Mouse (Mus musculus): ENCODE measurements around the gene Dnaic1. TPM values are rescaled to one million over a fixed set of nuclear protein-coding genes. Genes with fewer than 3 reads are reported as not detected.
A peak's percentile ranks its signal among the peaks of the same experiment; 100 is the strongest.

Gene Dnaic1
- polyA plus RNA-seq (2014; fragmentation: Nextera tagmentation; extraction: Ambion mirVana): 4.8 TPM in 2 replicates

- WGBS: under 1% methylated on average over 41 of the region's 41 CpGs
- peak within 1 kb of the TSS; percentile 86 for H3K4me2 ChIP-seq (replicated peaks; ENCODE audit: low read depth, low read length)
- peak; percentile 98 for ATAC-seq (ENCODE audit: insufficient number of reproducible peaks, insufficient read depth, low FRiP score, low read depth)
Measured at GRCm38 (mm10) chr4:41569411-41569885, at the start of gene Dnaic1, which contains the start of gene Fam219a. Gene Dnaic1 (plus strand): TSS chr4:41569775. Gene Fam219a (minus strand): TSS chr4:41569538.

GRCm38 (mm10) chr4:41520641-41521040 is 48.9 kb upstream of the Dnaic1 start:
- H3K27me3 ChIP-seq (ENCODE audit: control insufficient read depth, insufficient read depth, low read length): no peaks in the 10 kb centered on the region
- WGBS: 28% methylated on average over 14 of the region's 14 CpGs

More at GRCm38 (mm10) chr4:41569411-41569885, at the start of gene Dnaic1, which contains the start of gene Fam219a:
- peak within 1 kb of the TSS; percentile 59; the same call in 1 of the 2 replicates for H3K27ac ChIP-seq (ENCODE audit: low read length)
- H3K36me3 ChIP-seq (ENCODE audit: control insufficient read depth, insufficient read depth, low read length): no peaks in the 10 kb centered on the region
- H3K4me1 ChIP-seq (ENCODE audit: control insufficient read depth, insufficient read depth, low read length): peaks cover 4% of the 10 kb centered on the region; the same call in 1 of the 2 replicates
- H3K4me3 ChIP-seq (ENCODE audit: low read depth, low read length): peak within 1 kb of the TSS; percentile 69
- no peaks in the 10 kb centered on the region for H3K9me3 ChIP-seq (ENCODE audit: control insufficient read depth, low read depth, low read length)
- H3K9ac ChIP-seq (replicated peaks; ENCODE audit: low read depth, low read length): peak within 1 kb of the TSS; percentile 33
- H3K27me3 ChIP-seq (ENCODE audit: control insufficient read depth, insufficient read depth, low read length): no peaks in the 10 kb centered on the region

DNA sequence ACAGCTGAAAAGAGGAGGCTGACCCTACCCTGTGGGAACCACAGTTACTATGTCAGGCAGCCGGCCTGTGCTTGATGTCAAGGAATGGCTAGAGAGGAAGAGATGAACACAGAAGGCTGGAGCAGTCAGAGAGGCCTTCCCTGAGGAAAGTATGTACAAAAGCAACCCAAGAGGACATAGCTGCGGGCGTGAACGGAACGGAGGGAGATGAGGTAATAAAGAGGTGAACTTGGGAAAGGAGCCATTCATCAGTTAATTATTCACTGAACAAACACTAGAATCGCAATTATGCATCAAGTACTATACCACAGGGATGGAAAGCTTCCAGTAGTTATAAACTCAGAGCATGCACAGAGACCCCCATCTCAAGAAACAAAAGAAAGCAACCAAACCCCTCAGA is 47.4 kb upstream of the Dnaic1 start:
- H3K27me3 ChIP-seq (ENCODE audit: control insufficient read depth, insufficient read depth, low read length): no peaks in the 10 kb centered on the region
- 81% methylated on average over 6 of the region's 6 CpGs for WGBS
- no peak overlapping the region for H3K27ac ChIP-seq (ENCODE audit: low read length)
- H3K36me3 ChIP-seq (ENCODE audit: control insufficient read depth, insufficient read depth, low read length): no peaks in the 10 kb centered on the region
- H3K4me1 ChIP-seq (ENCODE audit: control insufficient read depth, insufficient read depth, low read length): no peaks in the 10 kb centered on the region
- no peak for ATAC-seq (ENCODE audit: insufficient number of reproducible peaks, insufficient read depth, low FRiP score, low read depth)
- H3K9me3 ChIP-seq (ENCODE audit: control insufficient read depth, low read depth, low read length): no peaks in the 10 kb centered on the region
- H3K4me2 ChIP-seq (replicated peaks; ENCODE audit: low read depth, low read length): no peak overlapping the region
- H3K4me3 ChIP-seq (ENCODE audit: low read depth, low read length): no peak overlapping the region
- H3K9ac ChIP-seq (replicated peaks; ENCODE audit: low read depth, low read length): no peak overlapping the region

More at GRCm38 (mm10) chr4:41520641-41521040, 48.9 kb upstream of the Dnaic1 start:
- no peak overlapping the region for H3K4me2 ChIP-seq (replicated peaks; ENCODE audit: low read depth, low read length)
- no peak overlapping the region for H3K4me3 ChIP-seq (ENCODE audit: low read depth, low read length)
- H3K9me3 ChIP-seq (ENCODE audit: control insufficient read depth, low read depth, low read length): no peaks in the 10 kb centered on the region
- H3K4me1 ChIP-seq (ENCODE audit: control insufficient read depth, insufficient read depth, low read length): no peaks in the 10 kb centered on the region
- H3K27ac ChIP-seq (ENCODE audit: low read length): no peak overlapping the region
- no peaks in the 10 kb centered on the region for H3K36me3 ChIP-seq (ENCODE audit: control insufficient read depth, insufficient read depth, low read length)
- no peak for ATAC-seq (ENCODE audit: insufficient number of reproducible peaks, insufficient read depth, low FRiP score, low read depth)
- no peak overlapping the region for H3K9ac ChIP-seq (replicated peaks; ENCODE audit: low read depth, low read length)

DNA sequence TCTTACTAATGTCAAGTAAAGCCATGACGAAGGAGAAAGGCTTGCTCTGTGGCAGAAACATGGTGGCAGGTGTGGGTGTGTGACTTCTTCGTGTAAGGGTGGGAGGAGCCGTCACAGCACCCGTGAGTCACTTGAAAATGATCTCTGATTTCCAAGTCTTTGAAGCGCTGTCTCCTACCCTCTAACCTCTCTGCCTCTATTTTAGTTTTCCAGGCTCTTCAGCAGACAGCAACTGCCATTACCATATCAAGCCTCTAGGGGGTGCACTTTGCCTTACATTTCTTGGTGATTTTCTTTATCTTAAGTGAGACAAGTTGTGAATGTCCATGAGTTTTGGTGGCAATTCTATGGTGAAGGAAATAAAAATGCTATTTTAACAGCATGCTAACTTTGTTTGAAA is 46.8 kb upstream of the Dnaic1 start:
- Histone ChIP-seq H3K27ac (ENCODE audit: low read length) (no peak overlapping the region), H3K9me3 (ENCODE audit: control insufficient read depth, low read depth, low read length) (no peaks in the 10 kb centered on the region), H3K36me3 (ENCODE audit: control insufficient read depth, insufficient read depth, low read length) (no peaks in the 10 kb centered on the region), H3K4me3 (ENCODE audit: low read depth, low read length) (no peak overlapping the region), H3K9ac (replicated peaks; ENCODE audit: low read depth, low read length) (no peak overlapping the region), H3K27me3 (ENCODE audit: control insufficient read depth, insufficient read depth, low read length) (no peaks in the 10 kb centered on the region), H3K4me2 (replicated peaks; ENCODE audit: low read depth, low read length) (no peak overlapping the region), H3K4me1 (ENCODE audit: control insufficient read depth, insufficient read depth, low read length) (no peaks in the 10 kb centered on the region)
- ATAC-seq (ENCODE audit: insufficient number of reproducible peaks, insufficient read depth, low FRiP score, low read depth): no peak
- WGBS: 44% methylated on average over 5 of the region's 5 CpGs

- no peak overlapping the region for H3K9ac ChIP-seq (replicated peaks; ENCODE audit: low read depth, low read length)
- H3K36me3 ChIP-seq (ENCODE audit: control insufficient read depth, insufficient read depth, low read length): no peaks in the 10 kb centered on the region
- WGBS: 82% methylated on average over 7 of the region's 7 CpGs
Measured at GRCm38 (mm10) chr4:41523839-41524238, 45.7 kb upstream of the Dnaic1 start.

GRCm38 (mm10) chr4:41524829-41525228 is 44.7 kb upstream of the Dnaic1 start:
- no peaks in the 10 kb centered on the region for H3K36me3 ChIP-seq (ENCODE audit: control insufficient read depth, insufficient read depth, low read length)
- H3K4me3 ChIP-seq (ENCODE audit: low read depth, low read length): no peak overlapping the region
- no peak for ATAC-seq (ENCODE audit: insufficient number of reproducible peaks, insufficient read depth, low FRiP score, low read depth)
- no peak overlapping the region for H3K4me2 ChIP-seq (replicated peaks; ENCODE audit: low read depth, low read length)
- no peak overlapping the region for H3K9ac ChIP-seq (replicated peaks; ENCODE audit: low read depth, low read length)
- no peaks in the 10 kb centered on the region for H3K9me3 ChIP-seq (ENCODE audit: control insufficient read depth, low read depth, low read length)
- no peaks in the 10 kb centered on the region for H3K4me1 ChIP-seq (ENCODE audit: control insufficient read depth, insufficient read depth, low read length)
- no peak overlapping the region for H3K27ac ChIP-seq (ENCODE audit: low read length)
- no peaks in the 10 kb centered on the region for H3K27me3 ChIP-seq (ENCODE audit: control insufficient read depth, insufficient read depth, low read length)
- WGBS: 68% methylated on average over 9 of the region's 9 CpGs

More at GRCm38 (mm10) chr4:41523839-41524238, 45.7 kb upstream of the Dnaic1 start:
- Histone ChIP-seq H3K9me3 (ENCODE audit: control insufficient read depth, low read depth, low read length) (no peaks in the 10 kb centered on the region), H3K4me3 (ENCODE audit: low read depth, low read length) (no peak overlapping the region), H3K27me3 (ENCODE audit: control insufficient read depth, insufficient read depth, low read length) (no peaks in the 10 kb centered on the region), H3K4me1 (ENCODE audit: control insufficient read depth, insufficient read depth, low read length) (no peaks in the 10 kb centered on the region), H3K27ac (ENCODE audit: low read length) (no peak overlapping the region), H3K4me2 (replicated peaks; ENCODE audit: low read depth, low read length) (no peak overlapping the region)
- ATAC-seq (ENCODE audit: insufficient number of reproducible peaks, insufficient read depth, low FRiP score, low read depth): no peak

DNA sequence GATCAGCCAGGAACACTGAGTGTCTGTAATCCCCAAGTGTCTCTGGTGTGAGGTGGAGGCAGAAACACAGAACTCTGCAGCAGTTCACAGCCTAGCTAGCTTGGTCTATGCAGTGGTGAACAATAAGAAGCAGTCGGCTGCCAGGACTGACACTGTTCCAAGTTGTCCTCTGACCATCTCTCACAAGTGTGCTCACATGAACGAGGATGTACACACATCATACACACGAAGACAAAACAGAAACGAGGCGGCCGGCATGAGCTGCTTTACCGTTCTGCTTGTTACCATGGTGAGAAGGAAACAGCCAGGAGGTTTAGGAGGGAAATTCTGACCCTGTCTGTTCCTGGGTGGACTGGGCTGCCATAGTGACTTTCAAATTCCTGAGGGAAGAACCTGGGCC is 43.0 kb upstream of the Dnaic1 start:
- H3K27ac ChIP-seq (ENCODE audit: low read length): no peak overlapping the region
- no peak overlapping the region for H3K4me3 ChIP-seq (ENCODE audit: low read depth, low read length)
- 73% methylated on average over 7 of the region's 7 CpGs for WGBS
- no peak overlapping the region for H3K4me2 ChIP-seq (replicated peaks; ENCODE audit: low read depth, low read length)
- no peaks in the 10 kb centered on the region for H3K36me3 ChIP-seq (ENCODE audit: control insufficient read depth, insufficient read depth, low read length)
- H3K4me1 ChIP-seq (ENCODE audit: control insufficient read depth, insufficient read depth, low read length): no peaks in the 10 kb centered on the region
- H3K27me3 ChIP-seq (ENCODE audit: control insufficient read depth, insufficient read depth, low read length): no peaks in the 10 kb centered on the region
- no peak for ATAC-seq (ENCODE audit: insufficient number of reproducible peaks, insufficient read depth, low FRiP score, low read depth)
- H3K9me3 ChIP-seq (ENCODE audit: control insufficient read depth, low read depth, low read length): no peaks in the 10 kb centered on the region
- no peak overlapping the region for H3K9ac ChIP-seq (replicated peaks; ENCODE audit: low read depth, low read length)

DNA sequence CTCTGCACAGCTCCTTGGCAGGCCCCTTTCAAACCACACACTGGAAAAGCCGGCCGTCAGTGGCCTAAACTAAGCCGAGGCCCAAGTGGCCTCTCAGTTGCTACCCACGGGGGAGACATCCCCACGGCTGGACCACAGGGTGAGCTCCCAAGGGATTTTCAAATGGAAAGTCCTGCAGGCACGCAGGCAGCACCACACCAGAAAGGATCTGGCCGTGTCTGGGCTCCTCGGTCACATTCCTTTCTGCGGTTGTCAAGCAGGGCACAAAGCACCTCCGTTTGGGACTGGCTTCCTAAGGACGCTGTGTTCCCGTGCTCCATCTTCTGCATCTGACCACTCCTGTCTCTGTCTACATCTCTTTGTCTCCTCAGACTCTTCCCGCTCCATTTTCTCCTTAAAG is 42.5 kb upstream of the Dnaic1 start:
- Histone ChIP-seq H3K9ac (replicated peaks; ENCODE audit: low read depth, low read length) (no peak overlapping the region), H3K4me1 (ENCODE audit: control insufficient read depth, insufficient read depth, low read length) (no peaks in the 10 kb centered on the region), H3K4me2 (replicated peaks; ENCODE audit: low read depth, low read length) (no peak overlapping the region), H3K27me3 (ENCODE audit: control insufficient read depth, insufficient read depth, low read length) (no peaks in the 10 kb centered on the region), H3K36me3 (ENCODE audit: control insufficient read depth, insufficient read depth, low read length) (no peaks in the 10 kb centered on the region), H3K4me3 (ENCODE audit: low read depth, low read length) (no peak overlapping the region), H3K9me3 (ENCODE audit: control insufficient read depth, low read depth, low read length) (no peaks in the 10 kb centered on the region), H3K27ac (ENCODE audit: low read length) (no peak overlapping the region)
- ATAC-seq (ENCODE audit: insufficient number of reproducible peaks, insufficient read depth, low FRiP score, low read depth): no peak
- WGBS: 54% methylated on average over 13 of the region's 13 CpGs

- H3K4me3 ChIP-seq (ENCODE audit: low read depth, low read length): no peak overlapping the region
- H3K9me3 ChIP-seq (ENCODE audit: control insufficient read depth, low read depth, low read length): no peaks in the 10 kb centered on the region
- no peak for ATAC-seq (ENCODE audit: insufficient number of reproducible peaks, insufficient read depth, low FRiP score, low read depth)
- no peaks in the 10 kb centered on the region for H3K4me1 ChIP-seq (ENCODE audit: control insufficient read depth, insufficient read depth, low read length)
- 23% methylated on average over 8 of the region's 8 CpGs for WGBS
- no peak overlapping the region for H3K4me2 ChIP-seq (replicated peaks; ENCODE audit: low read depth, low read length)
- H3K9ac ChIP-seq (replicated peaks; ENCODE audit: low read depth, low read length): no peak overlapping the region
- H3K27me3 ChIP-seq (ENCODE audit: control insufficient read depth, insufficient read depth, low read length): no peaks in the 10 kb centered on the region
- no peaks in the 10 kb centered on the region for H3K36me3 ChIP-seq (ENCODE audit: control insufficient read depth, insufficient read depth, low read length)
- H3K27ac ChIP-seq (ENCODE audit: low read length): no peak overlapping the region
Measured at GRCm38 (mm10) chr4:41527996-41528395, 41.6 kb upstream of the Dnaic1 start.

All from stomach, embryonic 14.5 days (tissue).